Mouse (Mus musculus) liver, adult 2 months (tissue): ENCODE measurements at regions not wholly inside any gene's neighbourhood (a gene's known extent, or its start where the extent isn't known, plus 50 kb on each side); places are given as distances from the start of the nearest gene placed in this dataset.

ENCODE experiments used
- DNase-seq: peaks from one replicate; pipeline ENCODE4 v3.0.0-alpha.2; 2011; ENCODE audit warnings: low read depth, low spot score; ENCODE audit errors: extremely low read depth
- H3K27ac ChIP-seq: fragments of 200-500 bp; replicated peaks from 2 replicates; pipeline ENCODE4 v1.5.1; 2012; ENCODE audit warnings: low read depth, mild to moderate bottlenecking, control low read depth, inconsistent platforms, low read length; ENCODE audit not compliant: insufficient read depth
- H3K27me3 ChIP-seq: fragments of 200-500 bp; 2 replicates; pipeline ENCODE4 v1.6.1; 2012; ENCODE audit warnings: mild to moderate bottlenecking, moderate library complexity, low read length, inconsistent platforms; ENCODE audit not compliant: control insufficient read depth, insufficient read depth
- H3K36me3 ChIP-seq: fragments of 200-500 bp; 2 replicates; pipeline ENCODE4 v1.6.1; 2012; ENCODE audit warnings: low read length, inconsistent platforms; ENCODE audit not compliant: control insufficient read depth, insufficient read depth
- H3K4me1 ChIP-seq: fragments of 200-500 bp; 2 replicates; pipeline ENCODE4 v1.6.1; 2011; ENCODE audit warnings: low read length; ENCODE audit not compliant: control insufficient read depth, insufficient read depth
- H3K4me3 ChIP-seq: fragments of 200-500 bp; 2 replicates; pipeline ENCODE4 v1.5.1; 2011; ENCODE audit warnings: low read depth, mild to moderate bottlenecking, control low read depth, low read length, moderate library complexity; ENCODE audit not compliant: insufficient read depth
- H3K79me2 ChIP-seq: fragments of 200-500 bp; 2 replicates; pipeline ENCODE4 v1.6.1; 2012; ENCODE audit warnings: inconsistent platforms, mild to moderate bottlenecking, low read length, moderate library complexity; ENCODE audit not compliant: control insufficient read depth, insufficient read depth
- H3K9ac ChIP-seq: fragments of 200-500 bp; 2 replicates; pipeline ENCODE4 v1.6.1; 2012; ENCODE audit warnings: low read depth, mild to moderate bottlenecking, control low read depth, inconsistent platforms, low read length
- CTCF ChIP-seq: fragments of 200-500 bp; IDR thresholded peaks from 2 replicates; pipeline ENCODE4 v1.5.1; 2011; ENCODE audit warnings: low read depth, low read length, control low read depth
- POLR2A ChIP-seq: fragments of 200-500 bp; IDR thresholded peaks from 2 replicates; pipeline ENCODE4 v1.6.1; 2011; ENCODE audit warnings: low read length, control low read depth; ENCODE audit not compliant: insufficient read depth; ENCODE audit errors: extremely low read depth
- WGBS: fragments of 180-500 bp; shearing (Covaris S2); methylation state at CpG from one replicate; pipeline ENCODE4 v1.1.7; 2018; 5-methylcytosine and 5-hydroxymethylcytosine counted together

GRCm38 (mm10) chr12:5440482-5440881, 65.0 kb upstream of the Klhl29 start:
- TF ChIP-seq CTCF (no peak), POLR2A (no peak)
- Histone ChIP-seq H3K79me2 (no peaks in the 10 kb centered on the region), H3K4me1 (no peaks in the 10 kb centered on the region), H3K4me3 (no peak overlapping the region), H3K27ac (no peak overlapping the region), H3K9ac (no peak overlapping the region), H3K27me3 (no peaks in the 10 kb centered on the region), H3K36me3 (no peaks in the 10 kb centered on the region)
- WGBS, result 74% methylated on average over 3 of the region's 3 CpGs
- DNase-seq, result no peak

DNA sequence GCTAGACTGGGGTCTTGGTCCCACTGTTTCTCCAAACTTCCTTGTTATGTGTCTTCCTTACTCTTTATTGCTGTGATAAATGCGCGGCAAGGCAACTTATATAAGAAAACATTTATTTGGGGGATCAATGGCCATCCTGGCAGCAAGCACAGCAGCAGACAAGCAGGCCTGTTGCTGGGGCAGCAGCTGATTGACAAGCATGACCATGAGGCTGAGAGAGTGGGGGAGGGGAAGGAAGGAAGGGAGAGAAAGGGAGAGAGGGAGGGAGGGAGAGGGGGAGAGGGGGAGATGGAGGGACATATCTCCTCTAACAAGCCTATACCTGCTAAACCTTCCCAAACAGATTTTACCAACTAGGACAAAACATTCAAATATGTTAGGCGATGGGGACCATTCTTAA, 60.4 kb upstream of the Klhl29 start:
- H3K9ac ChIP-seq, result no peak overlapping the region
- TF ChIP-seq CTCF (no peak), POLR2A (no peak)
- no peak overlapping the region for H3K27ac ChIP-seq
- H3K4me1 ChIP-seq, result no peaks in the 10 kb centered on the region
- no peaks in the 10 kb centered on the region for H3K27me3 ChIP-seq
- no peaks in the 10 kb centered on the region for H3K79me2 ChIP-seq
- H3K36me3 ChIP-seq, result no peaks in the 10 kb centered on the region
- H3K4me3 ChIP-seq, result no peak overlapping the region
- 81% methylated on average over 3 of the region's 3 CpGs for WGBS
- no peak for DNase-seq

- DNase-seq, result no peak
- TF ChIP-seq POLR2A, result no peak
- no peak for TF ChIP-seq CTCF
- Histone ChIP-seq H3K79me2 (no peaks in the 10 kb centered on the region), H3K36me3 (no peaks in the 10 kb centered on the region), H3K27me3 (no peaks in the 10 kb centered on the region), H3K4me1 (no peaks in the 10 kb centered on the region), H3K9ac (no peak overlapping the region), H3K4me3 (no peak overlapping the region), H3K27ac (no peak overlapping the region)
- WGBS, result 66% methylated on average over 6 of the region's 6 CpGs
Measured at GRCm38 (mm10) chr12:5434060-5434459, 58.6 kb upstream of the Klhl29 start.

- no peaks in the 10 kb centered on the region for H3K4me1 ChIP-seq
- H3K36me3 ChIP-seq, result no peaks in the 10 kb centered on the region
- DNase-seq, result no peak
- no peak overlapping the region for H3K9ac ChIP-seq
- no peak overlapping the region for H3K27ac ChIP-seq
- WGBS, result 76% methylated on average over 3 of the region's 3 CpGs
- no peak overlapping the region for H3K4me3 ChIP-seq
- no peaks in the 10 kb centered on the region for H3K79me2 ChIP-seq
- no peak for TF ChIP-seq CTCF
- TF ChIP-seq POLR2A, result no peak
- no peaks in the 10 kb centered on the region for H3K27me3 ChIP-seq
Measured at GRCm38 (mm10) chr12:5432688-5433087, 57.2 kb upstream of the Klhl29 start.

DNA sequence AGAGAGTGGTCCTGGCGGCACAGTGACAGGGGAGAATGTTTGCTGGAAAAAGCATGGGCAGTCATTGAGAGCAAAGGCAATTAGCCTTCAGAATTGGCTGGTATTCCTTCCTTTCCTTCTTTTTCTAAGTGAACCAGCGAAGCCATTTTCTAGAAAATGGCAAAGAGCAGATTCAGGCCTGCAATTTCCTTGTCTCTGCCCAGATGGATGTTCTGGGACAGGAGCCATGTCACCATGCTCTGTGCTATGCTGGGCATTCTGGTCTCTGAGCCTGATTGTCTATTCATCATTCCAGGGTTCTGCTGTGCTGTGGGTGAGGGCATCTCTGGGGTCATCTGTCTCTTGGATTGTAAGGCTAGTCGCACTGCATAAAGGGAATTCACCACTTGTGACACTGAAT, 53.3 kb upstream of the Klhl29 start:
- no peaks in the 10 kb centered on the region for H3K4me1 ChIP-seq
- no peaks in the 10 kb centered on the region for H3K79me2 ChIP-seq
- no peak overlapping the region for H3K9ac ChIP-seq
- WGBS, result 64% methylated on average over 3 of the region's 3 CpGs
- H3K36me3 ChIP-seq, result no peaks in the 10 kb centered on the region
- no peaks in the 10 kb centered on the region for H3K27me3 ChIP-seq
- DNase-seq, result no peak
- H3K27ac ChIP-seq, result no peak overlapping the region
- no peak for TF ChIP-seq POLR2A
- TF ChIP-seq CTCF, result no peak
- H3K4me3 ChIP-seq, result no peak overlapping the region
